ENCODE assay signal across 40 mouse cellular contexts in genomic region chr1:138233051-138233450, GRCm38 (mm10). TPM values are rescaled to one million over a fixed set of nuclear protein-coding genes. Genes with fewer than 3 reads are reported as not detected.
DNase-seq lines count a peak whose midpoint lies in the region.
"Had no signal": no experiment of that assay in that cellular context is flagged by ENCODE, and none has a peak within 500 bp of the region (broad histone marks: within the 10 kb centered on the region; RNA-seq: fewer than 3 reads in every experiment).

No protein-coding gene starts in this region.

- DNase-seq in thymus, postnatal 0 days (ENCODE audit: low spot score) = peak; percentile 55
- DNase-seq in thymus, adult 18-20 months = no peak
- peak; percentile 16 to 41 for DNase-seq in CD8-positive naive resting alpha-beta T cell, adult 2 months (ENCODE audit: low read depth in 2 of 2, low spot score in 2 of 2)
- peak; percentile 70 for DNase-seq in naive thymus-derived CD4-positive, alpha-beta T cell, adult 2 months (ENCODE audit: low read depth)
- DNase-seq in testis, postnatal 10 days (ENCODE audit: low spot score) = no peak
- DNase-seq in layer of hippocampus, postnatal 10 days (ENCODE audit: low spot score in 2 of 2) = no peak
- no peak for DNase-seq in kidney, postnatal 4 days
- DNase-seq: adrenal gland, postnatal 25 days; cerebellum, adult 2 months; cerebellum, postnatal 14 days; gastrocnemius, postnatal 10 days; heart, postnatal 10 days; kidney, adult 18-20 months; kidney, postnatal 36 days; layer of hippocampus, postnatal 36 days; lung, embryonic 14.5 days; lung, postnatal 36 days; thymus, postnatal 36 days had no signal

RNA-seq across cellular contexts. Expression of gene Atp6v1g3, which starts 40.5 kb away (rescaled TPM):
- 0.14 and 0.17 TPM in 2 replicates for polyA plus RNA-seq in thymus, postnatal 0 days (2015; fragmentation: Nextera tagmentation; extraction: Ambion mirVana)
- total RNA-seq in layer of hippocampus, postnatal 10 days (2021) = not detected
- total RNA-seq: adrenal gland, adult 18-20 months; adrenal gland, postnatal 25 days; gastrocnemius, postnatal 10 days; heart, adult 8-10 months; heart, postnatal 10 days; hematopoietic stem cell, adult 5-6 weeks; layer of hippocampus, adult 8-10 months; layer of hippocampus, postnatal 36 days; left cerebral cortex, postnatal 10 days; megakaryocyte, adult 5-6 weeks; MEL had no signal
- polyA plus RNA-seq: brain, embryonic 14.5 days; cerebellum, adult 2 months; cortical plate, adult 2 months; embryonic facial prominence, embryonic 10.5 days; forebrain, embryonic 13.5 days; heart, embryonic 13.5 days; hindbrain, embryonic 14.5 days; intestine, embryonic 14.5 days; liver, embryonic 15.5 days; lung, embryonic 14.5 days; midbrain, embryonic 11.5 days; midbrain, embryonic 16.5 days; neural tube, embryonic 13.5 days; Patski; small intestine, adult 2 months; stomach, embryonic 14.5 days; testis, adult 2 months had no signal

RNA-seq across cellular contexts. Expression of gene Ptprc, which starts 57.5 kb away (rescaled TPM):
- polyA plus RNA-seq in thymus, postnatal 0 days (2015; fragmentation: Nextera tagmentation; extraction: Ambion mirVana) = 408 and 445 TPM in 2 replicates
- total RNA-seq in layer of hippocampus, postnatal 10 days (2021) = 1 to 10 TPM; 2.3 to 2.6 TPM

Comparison
In these comparisons a context has a peak if more than half of its experiments do, and no peak if none do; other contexts are left out.
1. DNase-seq: peak in thymus, postnatal 0 days (single experiment), CD8-positive naive resting alpha-beta T cell, adult 2 months (2 of 2) and naive thymus-derived CD4-positive, alpha-beta T cell, adult 2 months (single experiment); none in thymus, adult 18-20 months (0 of 2), testis, postnatal 10 days (single experiment), layer of hippocampus, postnatal 10 days (0 of 2) and kidney, postnatal 4 days (0 of 2).